Mouse (Mus musculus) lung, postnatal 0 days (tissue): ENCODE results near the gene Pdzk1ip1. TPM values are rescaled to one million over a fixed set of nuclear protein-coding genes. Genes with fewer than 3 reads are reported as not detected.

Experiments
- ATAC-seq: fragments of 200-750 bp; cut with Nextera tagmentation; 2 replicates; pipeline ENCODE4 v1.8.0; 2017; ENCODE audit warnings: moderate library complexity
- DNase-seq: peaks from one replicate; pipeline ENCODE4 v3.0.0-alpha.2; 2016; ENCODE audit warnings: low spot score
- H3K27ac ChIP-seq: fragments of 300-500 bp; sonication (generic); 2 replicates; pipeline ENCODE4 v1.5.1; 2014; ENCODE audit warnings: antibody characterized with exemption, mild to moderate bottlenecking, low read length, mixed read lengths
- H3K27me3 ChIP-seq: fragments of 300-500 bp; sonication (generic); replicated peaks from 2 replicates; pipeline ENCODE4 v1.6.1; 2014; ENCODE audit warnings: low read length, mixed read lengths; ENCODE audit not compliant: insufficient read depth
- H3K36me3 ChIP-seq: fragments of 300-500 bp; sonication (generic); 2 replicates; pipeline ENCODE4 v1.6.1; 2014; ENCODE audit warnings: low read length, mixed read lengths; ENCODE audit not compliant: insufficient read depth
- H3K4me1 ChIP-seq: fragments of 300-500 bp; sonication (generic); 2 replicates; pipeline ENCODE4 v1.6.1; 2014; ENCODE audit warnings: antibody characterized with exemption, low read depth, low read length, mixed read lengths; ENCODE audit not compliant: insufficient read depth
- H3K4me2 ChIP-seq: fragments of 300-500 bp; sonication (generic); replicated peaks from 2 replicates; pipeline ENCODE4 v1.6.1; 2014; ENCODE audit warnings: low read depth, mild to moderate bottlenecking, low read length, moderate library complexity, mixed read lengths
- H3K4me3 ChIP-seq: fragments of 300-500 bp; sonication (generic); 2 replicates; pipeline ENCODE4 v1.5.1; 2014; ENCODE audit warnings: low read depth, low read length
- H3K9ac ChIP-seq: fragments of 300-500 bp; sonication (generic); replicated peaks from 2 replicates; pipeline ENCODE4 v1.6.1; 2014; ENCODE audit warnings: low read depth, mild to moderate bottlenecking
- H3K9me3 ChIP-seq: fragments of 300-500 bp; sonication (generic); 2 replicates; pipeline ENCODE4 v1.6.1; 2016; ENCODE audit warnings: low read length, mixed read lengths
- CTCF ChIP-seq: IDR thresholded peaks from 2 replicates; pipeline ENCODE4 v1.5.1; 2016; ENCODE audit warnings: antibody characterized with exemption, mild to moderate bottlenecking
- EP300 ChIP-seq: IDR thresholded peaks from 2 replicates; pipeline ENCODE4 v1.6.1; 2016; ENCODE audit warnings: antibody characterized with exemption, mild to moderate bottlenecking, control low read depth
- WGBS: fragments of 180-500 bp; shearing (Covaris S2); extraction: QIAGEN DNeasy Blood & Tissue Kit; methylation state at CpG from one replicate; pipeline ENCODE4 v1.1.7; 2014; 5-methylcytosine and 5-hydroxymethylcytosine counted together
- polyA plus RNA-seq: library from polyadenylated mRNA; unstranded; fragments of >200 nt; fragmentation: Nextera tagmentation; extraction: Ambion mirVana; gene quantifications from 2 replicates; pipeline ENCODE4 v1.2.1, GENCODE M21; 2015

Pdzk1ip1 gene
- polyA plus RNA-seq, 1 experiment from 2014 or later: 99.9 TPM

DNA sequence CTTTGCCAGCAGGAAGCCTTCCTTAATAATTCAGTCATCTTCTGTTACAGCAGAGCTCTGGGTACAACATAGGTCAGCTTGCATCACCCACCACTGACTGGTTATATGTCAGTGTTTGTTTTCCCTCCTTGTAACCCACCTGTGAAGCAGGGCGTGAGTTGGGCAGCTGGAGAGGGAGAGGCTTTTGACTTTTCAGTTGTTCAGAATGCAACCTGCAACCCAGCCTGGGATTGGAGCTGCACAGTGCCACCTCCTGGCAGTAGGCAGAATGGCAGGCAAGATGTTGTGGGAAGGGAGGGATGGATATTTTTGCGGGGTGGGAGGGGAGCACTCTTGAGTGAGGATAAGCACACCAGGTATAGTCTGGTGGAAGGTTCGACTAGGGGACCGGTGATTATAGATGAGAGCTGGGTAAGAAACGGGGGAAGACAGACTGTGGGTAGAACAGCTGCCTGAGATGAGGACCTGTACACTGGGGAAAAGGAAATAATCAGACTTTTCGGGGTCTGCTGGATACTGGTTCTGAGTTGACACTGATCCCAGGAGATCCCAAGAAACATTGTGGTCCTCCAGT is 2.9 kb upstream of the Pdzk1ip1 start:
- peak; percentile 99 for TF ChIP-seq CTCF
- TF ChIP-seq EP300: no peak
- DNase-seq (peak; percentile 71), ATAC-seq (no peak)
- Histone ChIP-seq H3K36me3 (no peaks in the 10 kb centered on the region), H3K4me2 (no peak overlapping the region), H3K9ac (no peak overlapping the region), H3K27ac (no peak overlapping the region), H3K9me3 (no peaks in the 10 kb centered on the region), H3K27me3 (no peaks in the 10 kb centered on the region), H3K4me1 (no peaks in the 10 kb centered on the region), H3K4me3 (no peak overlapping the region)
- whole genome bisulfite sequencing: 17% methylated on average over 6 of the region's 6 CpGs

DNA sequence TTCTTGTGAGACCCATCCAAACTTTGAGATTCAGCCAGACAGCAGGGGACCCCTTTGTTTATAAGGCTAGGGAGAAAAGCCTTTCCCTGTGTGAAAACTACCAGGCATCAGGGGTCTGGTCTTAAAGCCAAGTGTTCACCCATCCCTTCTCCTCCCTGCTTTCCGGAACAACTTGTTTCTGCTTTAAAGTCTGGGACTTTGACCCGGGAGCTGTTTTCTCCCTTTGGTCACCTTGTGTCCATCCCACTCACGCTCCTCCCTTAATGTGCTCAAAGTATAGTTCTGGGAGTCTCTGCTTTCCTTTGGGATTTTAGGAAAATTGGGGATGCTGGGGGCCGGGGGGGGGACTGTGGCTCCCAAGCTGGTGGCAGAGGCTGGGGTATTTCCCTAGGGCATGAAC is 2.3 kb upstream of the Pdzk1ip1 start:
- Histone ChIP-seq H3K4me1 (no peaks in the 10 kb centered on the region), H3K9ac (no peak overlapping the region), H3K4me3 (no peak overlapping the region), H3K27ac (no peak overlapping the region), H3K9me3 (no peaks in the 10 kb centered on the region), H3K4me2 (no peak overlapping the region), H3K27me3 (no peaks in the 10 kb centered on the region), H3K36me3 (no peaks in the 10 kb centered on the region)
- no peak for TF ChIP-seq CTCF
- no peak for TF ChIP-seq EP300
- ATAC-seq: no peak
- 56% methylated on average over 4 of the region's 4 CpGs for WGBS
- no peak for DNase-seq

DNA sequence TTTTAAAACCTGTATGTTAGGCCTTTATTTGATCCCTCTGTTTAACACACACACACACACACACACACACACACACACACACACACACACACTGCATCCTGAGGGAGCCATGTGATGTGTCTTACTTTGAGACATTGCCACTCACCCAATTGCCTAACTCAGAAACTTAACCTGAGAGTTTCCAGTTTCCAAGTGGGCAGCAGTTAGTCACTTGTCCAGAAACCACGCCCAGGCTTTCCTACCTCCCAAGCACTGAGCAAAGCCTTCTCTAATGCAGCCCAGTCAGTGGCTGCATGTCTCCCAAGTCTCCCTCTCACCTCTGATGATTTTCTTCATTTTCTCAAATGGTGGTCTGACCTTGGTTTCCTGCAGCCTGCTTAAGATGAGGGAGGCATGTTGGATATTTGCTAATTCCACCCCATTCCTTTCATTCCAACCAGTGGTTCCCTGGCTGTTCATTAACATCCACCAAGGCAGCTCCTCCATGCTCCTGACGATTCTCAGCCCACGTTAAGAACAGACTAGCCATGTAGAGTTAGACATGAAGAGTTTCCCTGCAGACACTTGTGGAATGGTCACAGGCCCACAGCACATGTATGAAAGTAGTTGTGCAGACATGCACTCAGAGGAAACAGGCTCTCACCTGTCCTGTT is 1.6 kb upstream of the Pdzk1ip1 start:
- H3K27me3 ChIP-seq: no peaks in the 10 kb centered on the region
- H3K9me3 ChIP-seq: no peaks in the 10 kb centered on the region
- DNase-seq: peak; percentile 86
- no peak overlapping the region for H3K4me2 ChIP-seq
- H3K27ac ChIP-seq: no peak overlapping the region
- ATAC-seq: peak; percentile 56
- no peak for TF ChIP-seq CTCF
- peak; percentile 39; the same call in 1 of the 2 replicates for TF ChIP-seq EP300
- H3K4me3 ChIP-seq: no peak overlapping the region
- H3K4me1 ChIP-seq: no peaks in the 10 kb centered on the region
- 24% methylated on average over 3 of the region's 3 CpGs for WGBS
- no peaks in the 10 kb centered on the region for H3K36me3 ChIP-seq
- no peak overlapping the region for H3K9ac ChIP-seq

DNA sequence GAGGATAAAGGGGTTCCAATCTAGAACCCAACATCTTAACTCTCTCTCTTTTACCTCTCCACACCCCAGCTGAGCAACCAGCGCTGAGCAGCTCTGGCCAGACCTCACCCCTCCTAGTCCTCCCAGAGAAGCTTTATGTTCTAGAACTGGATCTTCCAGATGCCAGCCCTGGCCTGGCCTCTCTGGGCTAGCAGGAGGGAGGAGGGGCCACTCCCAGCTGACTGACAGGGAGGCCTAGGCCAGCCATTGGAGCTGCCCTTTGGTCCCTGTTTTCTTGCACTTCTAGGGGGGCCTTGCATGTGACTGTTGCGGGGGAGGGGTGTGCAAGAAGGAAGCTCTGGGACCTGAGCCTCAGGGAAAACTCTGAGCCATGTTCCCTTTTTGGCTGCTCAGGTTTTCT is 2.1 kb downstream of the Pdzk1ip1 start:
- H3K4me3 ChIP-seq: no peak overlapping the region
- no peaks in the 10 kb centered on the region for H3K36me3 ChIP-seq
- no peaks in the 10 kb centered on the region for H3K27me3 ChIP-seq
- WGBS: 46% methylated on average over 2 of the region's 2 CpGs
- H3K9ac ChIP-seq: no peak overlapping the region
- H3K9me3 ChIP-seq: no peaks in the 10 kb centered on the region
- H3K4me1 ChIP-seq: 0 out of 2 replicates have a peak, but pooled peaks cover 1% of the 10 kb centered on the region
- no peak overlapping the region for H3K27ac ChIP-seq
- DNase-seq (peak; percentile 18), ATAC-seq (0 out of 2 replicates have a peak, but pooled peaks have one; percentile 7)
- no peak for TF ChIP-seq EP300
- TF ChIP-seq CTCF: no peak
- no peak overlapping the region for H3K4me2 ChIP-seq

DNA sequence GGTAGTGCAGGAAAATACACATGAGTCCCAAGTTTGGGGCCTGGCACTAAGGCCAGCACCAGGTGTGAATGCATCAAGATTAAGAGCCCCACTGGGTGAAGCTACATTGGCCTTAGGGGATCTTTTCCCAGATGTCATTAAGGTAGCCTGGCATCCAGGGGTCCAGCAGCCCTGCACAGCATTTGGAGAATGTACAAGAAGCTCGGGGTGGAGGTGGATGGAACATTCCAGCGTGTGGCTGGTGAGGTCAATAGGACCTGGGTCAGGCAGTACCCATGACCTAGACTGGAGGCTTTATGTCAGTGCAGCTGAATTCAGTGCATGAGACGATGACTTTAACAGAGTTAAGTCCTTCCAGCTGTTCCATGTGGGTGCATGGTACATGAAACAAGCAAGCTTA is 3.3 kb downstream of the Pdzk1ip1 start:
- no peak overlapping the region for H3K9ac ChIP-seq
- H3K9me3 ChIP-seq: no peaks in the 10 kb centered on the region
- DNase-seq (no peak), ATAC-seq (no peak)
- no peak overlapping the region for H3K4me2 ChIP-seq
- H3K4me3 ChIP-seq: no peak overlapping the region
- H3K27ac ChIP-seq: no peak overlapping the region
- H3K36me3 ChIP-seq: no peaks in the 10 kb centered on the region
- TF ChIP-seq CTCF (no peak), EP300 (no peak)
- no peaks in the 10 kb centered on the region for H3K27me3 ChIP-seq
- WGBS: 80% methylated on average over 3 of the region's 3 CpGs
- H3K4me1 ChIP-seq: peaks cover 6% of the 10 kb centered on the region; the same call in 1 of the 2 replicates

DNA sequence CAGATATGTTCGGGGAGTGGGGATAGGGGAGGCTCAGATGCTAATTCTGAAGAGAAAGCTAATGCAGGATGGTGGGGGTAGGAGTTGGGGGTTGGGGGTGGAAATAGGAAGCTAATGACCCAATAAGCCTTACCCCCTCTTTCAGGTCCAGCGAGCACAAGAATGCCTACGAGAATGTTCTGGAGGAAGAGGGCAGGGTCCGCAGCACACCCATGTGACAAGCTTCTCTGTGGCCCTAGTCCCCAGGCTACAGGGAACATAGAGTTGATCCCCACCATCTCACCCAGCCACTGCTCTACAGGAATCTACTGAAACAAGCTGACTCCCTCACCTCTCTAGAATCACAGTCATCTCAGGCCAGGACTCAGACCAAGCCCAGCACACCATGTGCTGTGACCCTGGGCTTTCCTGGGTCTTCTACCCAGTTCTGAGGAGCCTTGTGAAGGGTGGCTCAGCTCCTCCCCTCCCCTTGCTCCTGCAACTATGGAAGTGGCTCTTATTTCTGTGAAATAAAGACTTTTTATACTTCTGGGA is 4.9 kb downstream of the Pdzk1ip1 start:
- Histone ChIP-seq H3K36me3 (no peaks in the 10 kb centered on the region), H3K4me3 (no peak overlapping the region), H3K4me1 (peaks cover 7% of the 10 kb centered on the region; the same call in 1 of the 2 replicates), H3K4me2 (no peak overlapping the region), H3K27me3 (no peaks in the 10 kb centered on the region), H3K9me3 (no peaks in the 10 kb centered on the region), H3K9ac (no peak overlapping the region), H3K27ac (no peak overlapping the region)
- DNase-seq (no peak), ATAC-seq (no peak)
- TF ChIP-seq CTCF (no peak), EP300 (no peak)
- WGBS: 83% methylated on average over 4 of the region's 4 CpGs
